Mouse (Mus musculus) gastrocnemius, adult 8-10 months (tissue): ENCODE data around the gene Rin2. TPM values are rescaled to one million over a fixed set of nuclear protein-coding genes. Genes with fewer than 3 reads are reported as not detected.

ENCODE experiments used
- DNase-seq, 2 experiments: peaks; one replicate each; pipeline ENCODE4 v3.0.0; 2022; ENCODE audit warnings: low spot score in 2 of 2
- total RNA-seq, 4 experiments: library from RNA; stranded (reverse); gene quantifications; 2 replicates each; pipeline ENCODE4 v1.2.4; 2022

Rin2 gene
- total RNA-seq, 4 experiments from 2014 or later, result 5.3 to 12.9 (median 10.1) TPM

GRCm38 (mm10) chr2:145827930-145828329 is 152.9 kb downstream of the Rin2 start:
- no peak for DNase-seq

- DNase-seq, result no peak
Observed at GRCm38 (mm10) chr2:145828603-145829002, 153.6 kb downstream of the Rin2 start.

GRCm38 (mm10) chr2:145829231-145829630 is 154.2 kb downstream of the Rin2 start:
- no peak for DNase-seq

- DNase-seq, result no peak
Observed at GRCm38 (mm10) chr2:145830417-145830816, 155.4 kb downstream of the Rin2 start.

- peak; percentile 5 to 30 for DNase-seq
Observed at GRCm38 (mm10) chr2:145831949-145832835, 157.2 kb downstream of the Rin2 start.

DNA sequence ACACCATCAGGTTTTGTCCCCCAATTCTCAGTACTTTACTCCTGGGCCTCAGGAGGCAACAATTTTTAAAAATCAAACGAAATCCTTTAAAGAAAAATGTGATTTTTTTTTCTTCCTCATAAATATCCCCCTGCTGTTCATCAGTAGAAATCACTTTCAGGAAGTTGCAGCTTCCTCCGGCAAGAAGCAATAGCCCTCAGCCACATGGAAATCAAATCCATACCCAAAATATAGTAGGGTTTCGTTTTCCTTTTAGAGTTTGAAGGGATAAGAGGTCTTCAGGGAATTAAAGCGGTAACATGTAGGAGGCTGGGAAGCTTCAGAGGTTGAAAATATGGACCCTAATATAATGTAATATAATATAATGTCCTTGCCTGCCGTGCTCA is 157.8 kb downstream of the Rin2 start:
- no peak for DNase-seq

GRCm38 (mm10) chr2:145833341-145833740 is 158.3 kb downstream of the Rin2 start:
- DNase-seq, result no peak

DNA sequence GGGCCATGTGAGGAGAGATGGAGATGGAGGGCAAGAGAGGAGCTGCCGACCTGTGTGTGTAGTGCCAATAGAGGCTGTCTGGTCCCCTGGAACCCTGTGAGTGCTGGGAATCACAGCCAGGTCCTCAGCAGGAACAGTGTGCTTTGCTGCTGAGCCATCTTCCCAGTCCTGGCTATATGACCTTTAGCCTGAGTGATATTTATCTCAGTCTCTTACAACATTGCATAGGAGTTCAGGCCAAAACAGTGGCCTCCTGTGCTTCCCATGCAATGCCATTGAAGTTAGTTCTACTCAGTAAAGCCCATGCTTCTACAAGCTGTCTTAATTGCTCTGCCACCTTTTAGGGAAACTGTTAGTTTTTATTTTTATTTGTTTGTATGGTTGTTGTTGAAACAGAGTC is 160.9 kb downstream of the Rin2 start:
- no peak for DNase-seq

DNA sequence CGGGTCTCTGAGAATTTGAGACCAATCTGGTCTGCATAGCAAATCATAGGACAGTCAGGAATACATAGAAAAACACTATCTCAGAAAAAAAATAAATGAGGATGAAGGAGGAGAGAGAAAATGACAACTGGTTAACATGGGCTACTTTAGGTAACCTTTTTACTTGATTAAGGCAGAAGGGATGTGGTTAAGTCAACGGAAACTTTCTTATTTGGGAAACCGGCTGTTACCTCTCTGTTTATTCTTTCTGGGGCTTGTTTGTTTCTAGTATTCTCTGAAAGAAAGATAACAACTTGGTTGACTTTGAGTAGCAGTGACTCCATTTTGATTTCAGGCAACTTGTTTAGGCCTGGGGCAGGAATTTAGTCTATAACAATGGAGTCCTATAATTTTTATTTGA is 163.7 kb downstream of the Rin2 start:
- DNase-seq, result no peak

DNA sequence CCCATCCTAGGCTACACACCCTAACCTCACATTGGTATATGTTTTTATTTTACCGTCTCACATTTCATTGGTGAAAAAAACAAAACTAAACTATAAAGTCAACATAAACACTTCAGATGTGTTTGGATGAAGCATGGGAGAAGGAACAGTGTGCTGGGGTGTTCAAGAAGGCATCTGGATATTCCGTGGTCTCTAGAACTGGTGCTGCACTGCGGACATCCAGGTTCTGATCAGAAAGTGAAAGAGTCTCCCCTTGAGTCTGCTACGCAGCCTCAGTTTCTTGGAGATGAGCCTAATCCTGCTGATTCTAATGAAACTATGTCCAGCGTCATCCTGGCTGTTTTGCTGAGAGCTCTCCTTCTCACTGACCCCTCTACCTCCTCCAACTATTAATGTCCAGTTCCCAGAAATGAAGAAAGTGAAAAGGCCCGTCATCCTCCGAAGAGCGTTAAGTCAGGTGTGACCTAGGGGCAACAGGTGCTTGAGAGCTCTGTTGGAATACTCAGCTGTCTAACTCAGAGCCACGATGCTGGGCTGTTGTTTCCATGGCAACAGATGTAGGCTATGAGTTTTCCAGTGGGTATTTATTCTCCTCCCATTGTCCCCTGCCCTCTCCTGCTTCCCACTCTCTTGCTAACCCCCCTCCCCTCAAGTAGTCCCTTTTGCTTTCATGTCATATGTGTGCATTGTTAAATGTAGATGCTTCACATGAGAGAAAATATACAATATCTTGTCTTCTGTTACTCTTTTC is 164.7 kb downstream of the Rin2 start:
- no peak for DNase-seq

GRCm38 (mm10) chr2:145840320-145840719 is 165.3 kb downstream of the Rin2 start:
- no peak for DNase-seq

DNA sequence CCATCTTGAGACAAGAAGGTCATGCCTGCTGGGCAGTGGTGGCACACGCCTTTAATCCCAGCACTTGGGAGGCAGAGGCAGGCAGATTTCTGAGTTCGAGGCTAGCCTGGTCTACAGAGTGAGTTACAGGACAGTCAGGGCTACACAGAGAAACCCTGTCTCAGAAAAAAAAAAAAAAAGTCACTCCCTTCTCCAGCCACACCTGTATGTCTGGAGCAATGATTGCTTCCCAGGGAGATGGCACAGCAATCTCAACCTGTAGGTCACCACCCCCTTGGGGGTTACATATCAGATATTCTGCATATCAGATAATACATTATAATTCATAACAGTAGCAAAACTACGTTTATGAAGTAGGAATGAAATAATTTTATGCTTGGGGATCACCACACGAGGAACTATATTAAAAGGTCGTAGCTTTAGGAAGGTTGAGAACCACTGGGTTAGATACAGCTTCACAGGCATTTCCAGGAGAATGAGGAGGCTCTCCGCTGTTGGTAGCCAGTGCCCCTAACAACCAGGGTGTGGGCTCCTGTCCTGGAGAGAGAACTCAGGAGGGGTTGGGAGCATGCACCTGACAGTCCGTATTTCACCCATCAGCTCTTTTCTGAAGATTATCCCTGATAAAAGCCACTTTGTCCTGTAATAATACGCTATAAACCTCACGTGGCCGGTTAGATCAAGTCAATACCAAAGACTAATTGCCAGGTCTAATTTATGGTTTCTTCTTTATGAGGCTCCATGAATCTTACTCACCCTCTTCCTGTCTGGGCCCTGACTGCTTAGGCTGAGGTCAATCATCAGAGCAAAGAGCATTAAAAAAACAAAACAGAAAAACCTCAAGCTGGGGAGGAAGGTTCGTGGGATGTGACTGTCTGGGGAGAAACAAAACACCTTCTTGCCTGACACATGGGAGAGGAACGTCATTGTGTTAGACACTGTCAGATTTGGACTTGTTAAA is 166.2 kb downstream of the Rin2 start:
- DNase-seq, result no peak

GRCm38 (mm10) chr2:145843322-145843721 is 168.3 kb downstream of the Rin2 start:
- no peak for DNase-seq

DNA sequence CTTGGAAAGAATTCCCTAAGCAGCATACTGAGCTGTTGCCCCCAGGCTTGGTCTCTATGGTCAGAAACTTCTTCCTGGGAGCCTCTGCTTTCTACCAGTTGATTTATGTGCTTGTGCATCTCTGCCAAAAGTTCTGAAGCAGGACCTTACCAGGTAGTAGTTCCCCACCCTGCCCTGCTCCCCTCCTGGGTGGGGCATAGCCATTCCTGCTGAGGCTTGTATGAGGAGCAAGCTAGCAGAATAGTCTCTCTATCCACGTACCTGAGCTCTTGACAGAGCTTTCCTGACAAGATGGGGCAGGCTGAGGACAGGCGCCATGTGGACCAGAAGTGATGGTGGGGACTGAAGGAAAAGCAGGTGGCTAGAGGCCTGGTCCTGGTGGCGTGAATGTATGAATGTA is 171.6 kb downstream of the Rin2 start:
- no peak for DNase-seq

DNA sequence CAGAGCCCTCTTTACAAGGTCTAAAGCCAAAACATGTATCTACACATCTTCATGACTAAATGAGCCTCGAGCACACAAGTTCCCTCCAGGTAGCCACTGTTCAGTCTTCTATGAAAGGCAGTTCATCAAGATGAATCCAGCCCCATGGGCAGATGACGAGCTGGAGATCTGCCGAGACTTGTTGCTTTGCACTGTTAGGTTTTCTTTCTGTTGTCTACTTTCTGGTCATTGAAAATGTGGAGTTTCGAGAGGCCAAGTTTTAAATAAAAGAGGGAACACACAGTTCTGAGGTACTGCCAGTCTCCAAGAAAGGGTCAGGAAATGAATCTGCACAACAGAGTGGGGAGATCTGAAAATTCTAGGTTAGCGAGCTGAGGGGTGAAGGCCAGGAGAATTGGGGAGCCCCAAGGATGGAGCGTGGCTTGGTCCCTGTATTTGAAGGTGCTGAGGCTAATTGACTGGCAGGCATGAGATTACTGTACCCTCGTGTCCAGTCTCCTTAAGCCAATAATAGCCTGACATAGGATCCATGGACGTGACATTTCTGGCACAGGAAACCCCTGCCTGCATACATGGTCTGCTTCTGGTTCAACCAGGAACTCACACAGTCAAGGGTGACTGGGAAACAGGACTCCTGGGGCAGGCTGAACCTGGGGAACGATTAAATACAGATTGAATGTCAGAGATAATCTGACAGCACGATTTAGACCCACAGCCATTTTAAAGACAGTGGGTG is 174.3 kb downstream of the Rin2 start:
- peak; percentile 43 to 48 for DNase-seq

- no peak for DNase-seq
Observed at GRCm38 (mm10) chr2:145850779-145851178, 175.8 kb downstream of the Rin2 start.

GRCm38 (mm10) chr2:145855831-145856230 is 180.8 kb downstream of the Rin2 start:
- no peak for DNase-seq

GRCm38 (mm10) chr2:145857864-145858263 is 182.8 kb downstream of the Rin2 start:
- DNase-seq, result no peak

DNA sequence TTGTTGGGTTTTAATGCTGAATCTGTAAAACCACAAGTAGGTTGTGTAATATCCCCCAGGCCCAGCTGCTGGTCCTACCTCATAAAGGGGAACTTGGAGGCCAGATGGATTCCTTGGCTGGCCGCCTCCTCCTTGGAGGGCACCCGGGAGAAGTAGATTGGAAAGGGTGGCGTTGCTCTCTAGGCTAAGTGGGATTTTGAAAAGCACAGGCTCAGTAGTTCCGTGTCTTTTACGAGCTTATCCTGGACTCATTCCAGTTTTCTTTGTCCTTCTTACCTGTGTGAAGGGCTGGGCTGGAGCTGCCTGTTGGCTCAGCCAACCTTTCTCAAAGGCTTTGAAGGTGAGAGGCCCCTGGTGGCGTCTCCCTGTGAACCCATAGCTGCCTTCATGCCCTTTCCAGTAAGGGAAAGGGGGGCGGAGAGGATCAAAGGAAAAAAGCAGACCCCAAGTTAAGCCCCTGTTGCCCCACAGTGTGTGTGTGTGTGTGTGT is 184.5 kb downstream of the Rin2 start:
- peak; percentile 46 to 66 for DNase-seq
